Mouse (Mus musculus) intestine, embryonic 16.5 days (tissue): ENCODE measurements around the gene Rxfp2. TPM values are rescaled to one million over a fixed set of nuclear protein-coding genes. Genes with fewer than 3 reads are reported as not detected.

ENCODE experiments used
- ATAC-seq: fragments of 200-750 bp; cut with Nextera tagmentation; 2 replicates; pipeline ENCODE4 v1.8.0; 2017; ENCODE audit warnings: moderate TSS enrichment, moderate library complexity
- H3K27ac ChIP-seq: fragments of 300-500 bp; sonication (generic); 2 replicates; pipeline ENCODE4 v1.5.1; 2014; ENCODE audit warnings: mild to moderate bottlenecking, low read length
- H3K27me3 ChIP-seq: fragments of 300-500 bp; sonication (generic); replicated peaks from 2 replicates; pipeline ENCODE4 v1.6.1; 2014; ENCODE audit warnings: low read length, control low read depth, mixed read lengths; ENCODE audit not compliant: control insufficient read depth, insufficient read depth
- H3K36me3 ChIP-seq: fragments of 300-500 bp; sonication (generic); 2 replicates; pipeline ENCODE4 v1.6.1; 2014; ENCODE audit warnings: low read length, control low read depth; ENCODE audit not compliant: control insufficient read depth, insufficient read depth
- H3K4me1 ChIP-seq: fragments of 300-500 bp; sonication (generic); 2 replicates; pipeline ENCODE4 v1.6.1; 2014; ENCODE audit warnings: low read length, control low read depth, mixed read lengths; ENCODE audit not compliant: control insufficient read depth, insufficient read depth
- H3K4me2 ChIP-seq: fragments of 300-500 bp; sonication (generic); 2 replicates; pipeline ENCODE4 v1.6.1; 2014; ENCODE audit warnings: low read depth, low read length, control low read depth
- H3K4me3 ChIP-seq: fragments of 300-500 bp; sonication (generic); 2 replicates; pipeline ENCODE4 v1.5.1; 2014; ENCODE audit warnings: mild to moderate bottlenecking, low read length
- H3K9ac ChIP-seq: fragments of 300-500 bp; sonication (generic); 2 replicates; pipeline ENCODE4 v1.6.1; 2014; ENCODE audit warnings: low read depth, low read length
- H3K9me3 ChIP-seq: fragments of 300-500 bp; sonication (generic); 2 replicates; pipeline ENCODE4 v1.6.1; 2016; ENCODE audit warnings: low read length, control low read depth; ENCODE audit not compliant: control insufficient read depth
- WGBS: fragments of 180-500 bp; shearing (Covaris S2); extraction: QIAGEN DNeasy Blood & Tissue Kit; methylation state at CpG from one replicate; pipeline ENCODE4 v1.1.7; 2014; 5-methylcytosine and 5-hydroxymethylcytosine counted together
- polyA plus RNA-seq: library from polyadenylated mRNA; unstranded; fragments of >200 nt; fragmentation: Nextera tagmentation; extraction: Ambion mirVana; gene quantifications from 2 replicates; pipeline ENCODE4 v1.2.1, GENCODE M21; 2015

The Rxfp2 gene
- polyA plus RNA-seq, 1 experiment from 2014 or later = 0.15 TPM

DNA sequence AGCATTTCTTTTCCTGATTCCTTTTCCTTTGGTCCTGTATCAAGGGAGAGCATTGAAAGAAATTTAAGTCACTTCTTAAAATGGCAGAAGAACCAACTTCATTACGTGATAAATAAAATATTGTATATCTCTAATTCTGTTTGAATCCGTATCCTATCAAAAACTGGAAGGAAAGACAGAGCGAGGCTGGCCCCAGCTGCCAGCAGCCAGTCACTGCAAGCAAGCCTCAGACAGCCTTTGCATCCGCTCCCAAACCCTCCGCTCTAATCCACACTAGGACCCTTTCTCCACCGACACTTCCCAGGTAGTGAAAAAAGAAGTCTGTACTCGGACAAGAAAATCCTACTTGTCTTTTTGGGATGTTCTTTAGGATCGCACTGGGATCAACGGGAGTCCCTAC is 803 bp upstream of the Rxfp2 start:
- Histone ChIP-seq H3K36me3 (no peaks in the 10 kb centered on the region), H3K4me3 (no peak overlapping the region), H3K4me2 (no peak overlapping the region), H3K9ac (no peak overlapping the region), H3K27me3 (no peaks in the 10 kb centered on the region), H3K9me3 (no peaks in the 10 kb centered on the region), H3K27ac (no peak overlapping the region), H3K4me1 (no peaks in the 10 kb centered on the region)
- no peak for ATAC-seq
- WGBS = 63% methylated on average over 9 of the region's 9 CpGs

DNA sequence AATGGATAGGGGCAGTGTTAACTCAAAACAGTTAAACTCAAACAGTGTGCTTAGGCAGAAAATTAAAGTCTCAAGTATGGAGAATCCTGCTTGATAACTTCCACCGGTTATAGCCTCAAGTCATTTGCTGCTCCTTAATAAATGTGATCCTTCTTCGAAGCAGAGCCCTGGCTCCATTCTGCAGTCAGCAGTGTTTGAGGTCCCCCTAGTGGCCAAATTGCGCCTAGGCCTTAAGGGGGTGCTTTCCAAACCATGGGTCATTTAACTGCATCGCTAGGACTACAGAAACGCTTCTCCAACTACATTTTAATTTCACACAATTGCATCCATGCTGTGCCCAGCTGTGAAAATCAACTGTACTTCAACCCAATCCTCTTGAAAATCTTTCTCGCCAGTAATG is 2.4 kb downstream of the Rxfp2 start:
- H3K9me3 ChIP-seq = no peaks in the 10 kb centered on the region
- no peak overlapping the region for H3K9ac ChIP-seq
- H3K4me3 ChIP-seq = no peak overlapping the region
- H3K4me1 ChIP-seq = no peaks in the 10 kb centered on the region
- H3K27ac ChIP-seq = no peak overlapping the region
- WGBS = 6% methylated on average over 6 of the region's 6 CpGs
- H3K36me3 ChIP-seq = no peaks in the 10 kb centered on the region
- peak; percentile 79 for ATAC-seq
- H3K27me3 ChIP-seq = no peaks in the 10 kb centered on the region
- H3K4me2 ChIP-seq = no peak overlapping the region

DNA sequence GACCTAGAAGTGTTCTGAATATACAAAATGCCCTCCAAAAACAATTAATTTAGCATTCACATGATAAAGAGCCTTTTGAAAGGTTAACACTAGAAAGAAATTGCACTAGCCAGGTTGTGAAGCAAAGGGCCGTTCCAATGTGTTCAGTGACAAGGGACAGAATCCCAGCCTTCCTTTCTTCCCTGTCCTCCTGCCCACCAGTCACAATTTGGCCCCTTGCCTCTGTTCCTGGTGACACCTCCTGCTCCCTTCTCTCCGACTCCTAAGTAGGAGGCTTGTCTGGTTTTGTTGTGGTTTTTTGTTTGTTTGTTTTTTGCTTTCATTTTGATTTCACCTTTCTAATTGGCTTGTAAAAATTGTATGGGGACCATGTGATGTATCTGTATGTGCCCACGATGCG is 3.3 kb downstream of the Rxfp2 start:
- WGBS = 73% methylated on average over 4 of the region's 4 CpGs
- no peaks in the 10 kb centered on the region for H3K27me3 ChIP-seq
- H3K4me1 ChIP-seq = no peaks in the 10 kb centered on the region
- H3K9me3 ChIP-seq = no peaks in the 10 kb centered on the region
- no peak for ATAC-seq
- no peaks in the 10 kb centered on the region for H3K36me3 ChIP-seq
- H3K4me3 ChIP-seq = no peak overlapping the region
- H3K4me2 ChIP-seq = no peak overlapping the region
- H3K9ac ChIP-seq = no peak overlapping the region
- no peak overlapping the region for H3K27ac ChIP-seq

DNA sequence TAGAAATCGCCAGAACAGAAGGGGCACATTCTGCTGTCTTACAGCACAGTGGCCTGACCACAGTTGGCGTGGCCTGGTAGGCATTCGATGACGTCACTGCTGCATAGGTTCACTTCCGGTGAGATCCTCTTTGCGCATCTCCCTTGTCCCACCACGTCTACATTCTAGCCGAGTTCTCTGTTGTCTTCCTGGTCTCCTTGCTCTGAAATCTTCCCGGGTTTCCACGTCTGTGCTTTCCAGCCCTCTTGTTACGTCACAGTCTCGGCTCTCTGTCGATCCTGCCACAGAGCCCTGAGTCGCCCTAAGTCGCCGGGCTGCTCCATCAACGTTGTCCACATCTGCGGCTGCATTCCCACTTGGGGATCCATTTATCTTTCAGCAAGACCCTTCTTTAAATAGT is 4.1 kb downstream of the Rxfp2 start:
- 86% methylated on average over 18 of the region's 18 CpGs for WGBS
- Histone ChIP-seq H3K4me2 (no peak overlapping the region), H3K27me3 (no peaks in the 10 kb centered on the region), H3K27ac (no peak overlapping the region), H3K36me3 (no peaks in the 10 kb centered on the region), H3K4me3 (no peak overlapping the region), H3K9me3 (no peaks in the 10 kb centered on the region), H3K4me1 (no peaks in the 10 kb centered on the region), H3K9ac (no peak overlapping the region)
- no peak for ATAC-seq

DNA sequence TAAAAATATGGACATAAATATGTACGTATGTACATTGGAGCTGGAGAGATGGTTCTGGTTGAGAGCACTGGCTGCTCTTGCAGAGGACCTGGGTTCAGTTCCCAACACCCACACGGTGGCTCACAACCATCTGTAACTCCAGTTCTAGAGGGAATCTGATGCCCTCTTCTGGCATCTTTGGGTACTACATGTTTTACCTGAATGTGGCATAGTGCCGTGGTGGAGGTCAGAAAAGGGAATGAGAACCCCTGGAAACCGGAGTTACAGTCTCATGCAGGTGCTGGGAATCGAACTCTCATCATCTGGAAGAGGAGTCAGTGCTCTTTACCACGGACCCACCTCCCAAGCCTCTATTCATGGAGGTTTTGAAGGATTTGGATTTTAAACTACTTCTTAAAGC is 5.0 kb downstream of the Rxfp2 start:
- 92% methylated on average over 6 of the region's 6 CpGs for WGBS
- H3K4me3 ChIP-seq = no peak overlapping the region
- no peaks in the 10 kb centered on the region for H3K36me3 ChIP-seq
- H3K27ac ChIP-seq = no peak overlapping the region
- H3K9me3 ChIP-seq = no peaks in the 10 kb centered on the region
- no peaks in the 10 kb centered on the region for H3K27me3 ChIP-seq
- no peak overlapping the region for H3K9ac ChIP-seq
- no peaks in the 10 kb centered on the region for H3K4me1 ChIP-seq
- H3K4me2 ChIP-seq = no peak overlapping the region
- no peak for ATAC-seq

DNA sequence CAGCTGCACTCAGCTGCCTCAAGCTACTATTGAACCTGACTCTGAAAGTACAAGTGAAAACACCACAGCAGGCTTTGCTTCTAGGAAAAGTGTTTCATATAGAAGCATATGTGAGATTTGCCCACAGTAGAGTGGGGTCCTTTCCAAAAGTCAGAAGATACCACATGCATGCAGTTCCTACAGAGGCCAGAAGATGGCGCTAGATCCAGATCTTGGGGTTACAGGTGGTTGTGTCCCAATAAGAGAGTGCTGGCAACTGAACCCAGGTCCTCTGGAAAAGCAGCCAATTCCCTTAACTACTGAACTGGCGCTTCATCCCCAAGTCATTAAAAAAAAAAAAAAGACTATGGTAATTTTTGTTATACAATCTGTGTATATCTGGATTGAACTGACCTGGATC is 5.7 kb downstream of the Rxfp2 start:
- 78% methylated on average over 2 of the region's 2 CpGs for WGBS
- Histone ChIP-seq H3K4me1 (no peaks in the 10 kb centered on the region), H3K9me3 (no peaks in the 10 kb centered on the region), H3K36me3 (no peaks in the 10 kb centered on the region), H3K27ac (no peak overlapping the region), H3K27me3 (no peaks in the 10 kb centered on the region), H3K9ac (no peak overlapping the region), H3K4me2 (no peak overlapping the region), H3K4me3 (no peak overlapping the region)
- no peak for ATAC-seq

DNA sequence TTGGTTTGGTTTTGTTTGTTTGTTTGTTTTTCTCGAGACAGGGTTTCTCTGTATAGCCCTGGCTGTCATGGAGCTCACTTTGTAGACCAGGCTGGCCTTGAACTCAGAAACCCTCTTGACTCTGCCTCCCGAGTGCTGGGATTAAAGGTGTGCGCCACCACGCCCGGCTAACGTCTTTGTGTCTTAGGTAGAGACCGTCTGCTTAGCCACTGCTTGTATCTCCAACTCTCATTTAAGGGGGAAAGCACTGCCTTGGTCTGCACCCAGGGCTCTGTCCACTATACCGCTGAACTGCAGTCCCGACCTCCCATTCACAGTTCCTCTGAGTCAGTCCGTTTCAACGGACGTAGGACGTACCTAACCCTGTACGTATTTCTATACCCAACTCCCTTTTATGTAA is 6.4 kb downstream of the Rxfp2 start:
- WGBS = 93% methylated on average over 14 of the region's 14 CpGs
- ATAC-seq = no peak
- H3K36me3 ChIP-seq = no peaks in the 10 kb centered on the region
- no peaks in the 10 kb centered on the region for H3K27me3 ChIP-seq
- H3K4me1 ChIP-seq = no peaks in the 10 kb centered on the region
- H3K27ac ChIP-seq = no peak overlapping the region
- no peak overlapping the region for H3K4me2 ChIP-seq
- no peak overlapping the region for H3K9ac ChIP-seq
- no peak overlapping the region for H3K4me3 ChIP-seq
- H3K9me3 ChIP-seq = no peaks in the 10 kb centered on the region

DNA sequence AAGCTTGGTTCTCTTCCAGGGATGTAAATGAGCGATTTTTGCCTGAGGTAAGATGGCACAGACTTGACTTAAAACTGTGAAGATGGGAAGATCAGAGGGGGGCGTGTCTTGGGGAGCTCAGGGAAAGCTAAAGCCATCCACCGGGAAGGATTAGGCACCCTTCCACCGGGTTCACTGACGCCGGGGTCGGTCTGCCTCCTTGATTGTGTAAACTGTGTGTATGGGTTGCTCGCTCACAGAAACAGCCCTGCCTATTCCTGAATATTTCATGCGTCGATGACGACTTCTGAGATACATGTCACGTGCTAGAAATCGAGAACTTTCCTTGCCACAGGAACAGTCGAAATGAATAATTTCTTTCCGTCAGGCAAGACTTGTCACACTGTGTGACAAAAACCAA is 6.9 kb downstream of the Rxfp2 start:
- Histone ChIP-seq H3K9ac (no peak overlapping the region), H3K4me2 (no peak overlapping the region), H3K27me3 (no peaks in the 10 kb centered on the region), H3K4me3 (no peak overlapping the region), H3K4me1 (no peaks in the 10 kb centered on the region), H3K27ac (no peak overlapping the region), H3K9me3 (no peaks in the 10 kb centered on the region), H3K36me3 (no peaks in the 10 kb centered on the region)
- no peak for ATAC-seq
- WGBS = 90% methylated on average over 15 of the region's 15 CpGs

DNA sequence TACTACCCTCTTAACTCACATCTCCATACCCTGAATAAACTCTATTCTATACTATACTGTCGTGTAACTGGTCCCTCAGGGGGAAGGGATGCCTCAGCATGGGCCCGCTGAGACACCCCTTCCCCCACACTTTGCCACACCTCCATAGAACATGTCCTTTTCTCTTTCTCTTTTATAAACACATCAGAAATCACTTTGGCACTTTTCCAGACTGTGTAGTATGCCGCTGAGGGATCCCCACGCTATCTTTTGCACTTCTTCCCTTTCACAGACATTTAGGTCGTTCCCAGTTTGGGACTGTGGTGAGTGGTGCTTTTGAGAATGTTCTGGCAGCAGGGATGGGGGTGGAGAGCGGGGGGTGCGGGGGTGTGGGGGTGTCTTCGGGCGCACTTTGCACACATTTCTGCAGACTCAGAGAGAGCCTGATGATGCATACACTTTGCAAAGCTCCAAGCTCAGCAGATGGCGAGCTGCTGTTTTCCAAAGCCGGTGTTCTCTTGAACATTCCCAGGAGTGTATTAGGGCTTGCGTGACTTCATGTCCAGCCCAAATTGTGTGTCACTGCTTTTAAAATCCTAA is 8.1 kb downstream of the Rxfp2 start:
- Histone ChIP-seq H3K4me2 (no peak overlapping the region), H3K27me3 (no peaks in the 10 kb centered on the region), H3K36me3 (no peaks in the 10 kb centered on the region), H3K4me1 (no peaks in the 10 kb centered on the region), H3K27ac (no peak overlapping the region), H3K9ac (no peak overlapping the region), H3K9me3 (no peaks in the 10 kb centered on the region), H3K4me3 (no peak overlapping the region)
- ATAC-seq = no peak
- WGBS = 78% methylated on average over 12 of the region's 12 CpGs

DNA sequence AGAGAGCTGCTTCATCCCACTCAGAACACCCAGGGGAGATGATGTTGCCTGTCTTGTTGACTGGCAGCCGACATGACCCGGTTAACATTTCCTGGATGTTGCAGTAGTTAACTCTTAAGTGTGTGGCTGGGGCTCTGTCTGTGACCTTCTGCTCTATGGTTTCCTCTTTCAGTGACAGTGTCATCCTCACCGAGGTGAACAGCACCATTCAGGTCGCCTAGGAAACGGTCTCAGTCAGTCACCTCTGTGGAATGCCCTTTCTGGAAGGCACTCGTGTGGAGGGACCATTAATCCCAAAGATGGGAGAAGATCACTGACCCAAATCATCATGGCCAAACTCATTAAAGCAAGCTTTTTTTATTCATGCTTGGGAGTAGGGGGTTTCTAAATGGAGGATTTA is 12.7 kb downstream of the Rxfp2 start:
- H3K4me2 ChIP-seq = no peak overlapping the region
- peaks cover 7% of the 10 kb centered on the region for H3K4me1 ChIP-seq
- H3K9me3 ChIP-seq = no peaks in the 10 kb centered on the region
- H3K4me3 ChIP-seq = no peak overlapping the region
- peak; percentile 21; the same call in 1 of the 2 replicates for ATAC-seq
- no peaks in the 10 kb centered on the region for H3K36me3 ChIP-seq
- no peak overlapping the region for H3K9ac ChIP-seq
- WGBS = 35% methylated on average over 6 of the region's 6 CpGs
- no peak overlapping the region for H3K27ac ChIP-seq
- no peaks in the 10 kb centered on the region for H3K27me3 ChIP-seq
